Mouse (Mus musculus): ENCODE data around the gene 1700013G24Rik. TPM values are rescaled to one million over a fixed set of nuclear protein-coding genes. Genes with fewer than 3 reads are reported as not detected.
A peak's percentile ranks its signal among the peaks of the same experiment; 100 is the strongest.
"Not testable (repeated sequence)": the region's sequence is repeated elsewhere in the genome, so short reads cannot be mapped to it uniquely, and the experiment has no call there.

Gene 1700013G24Rik
- polyA plus RNA-seq (2015; fragmentation: Nextera tagmentation; extraction: Ambion mirVana): not detected in 2 replicates

GRCm38 (mm10) chr4:137453234-137453767, at the start of gene 1700013G24Rik:
Gene 1700013G24Rik (plus strand): TSS chr4:137453284.
- no peak within 1 kb of the TSS for H3K9ac ChIP-seq
- peaks cover 21% of the 10 kb centered on the region for H3K4me1 ChIP-seq
- no peak for ATAC-seq (ENCODE audit: borderline replicate concordance, extremely low read depth, low FRiP score, low TSS enrichment)
- H3K4me2 ChIP-seq: no peak within 1 kb of the TSS
- H3K36me3 ChIP-seq: no peaks in the 10 kb centered on the region
- H3K27me3 ChIP-seq: no peaks in the 10 kb centered on the region
- no peak within 1 kb of the TSS for H3K27ac ChIP-seq
- H3K9me3 ChIP-seq: no peaks in the 10 kb centered on the region
- no peak within 1 kb of the TSS for H3K4me3 ChIP-seq
- 73% methylated on average over 8 of the region's 8 CpGs for WGBS

- 82% methylated on average over 3 of the region's 3 CpGs for WGBS
- H3K4me2 ChIP-seq: no peak overlapping the region
- H3K4me1 ChIP-seq: no peaks in the 10 kb centered on the region
- no peak overlapping the region for H3K9ac ChIP-seq
- H3K36me3 ChIP-seq: no peaks in the 10 kb centered on the region
- no peak for ATAC-seq (ENCODE audit: borderline replicate concordance, extremely low read depth, low FRiP score, low TSS enrichment)
- H3K27ac ChIP-seq: no peak overlapping the region
- no peaks in the 10 kb centered on the region for H3K9me3 ChIP-seq
- H3K27me3 ChIP-seq: no peaks in the 10 kb centered on the region
- no peak overlapping the region for H3K4me3 ChIP-seq
Observed at GRCm38 (mm10) chr4:137405571-137405970, 47.5 kb upstream of the 1700013G24Rik start.

GRCm38 (mm10) chr4:137409691-137410090, 43.4 kb upstream of the 1700013G24Rik start, which contains the start of gene Cela3a:
Gene Cela3a (minus strand): TSS chr4:137409791.
- no peaks in the 10 kb centered on the region for H3K27me3 ChIP-seq
- no peak within 1 kb of the TSS for H3K4me2 ChIP-seq
- no peak within 1 kb of the TSS for H3K4me3 ChIP-seq
- H3K9me3 ChIP-seq: no peaks in the 10 kb centered on the region
- no peak within 1 kb of the TSS for H3K27ac ChIP-seq
- H3K4me1 ChIP-seq: no peaks in the 10 kb centered on the region
- H3K36me3 ChIP-seq: no peaks in the 10 kb centered on the region
- H3K9ac ChIP-seq: no peak within 1 kb of the TSS
- 80% methylated on average over 5 of the region's 5 CpGs for WGBS
- no peak for ATAC-seq (ENCODE audit: borderline replicate concordance, extremely low read depth, low FRiP score, low TSS enrichment)

- not testable (repeated sequence) for H3K9ac ChIP-seq; ATAC-seq (ENCODE audit: borderline replicate concordance, extremely low read depth, low FRiP score, low TSS enrichment)
Observed at GRCm38 (mm10) chr4:137412185-137412709, 40.8 kb upstream of the 1700013G24Rik start.

GRCm38 (mm10) chr4:137414936-137415335, 38.1 kb upstream of the 1700013G24Rik start:
- ATAC-seq (ENCODE audit: borderline replicate concordance, extremely low read depth, low FRiP score, low TSS enrichment): no peak
- H3K27ac ChIP-seq: no peak overlapping the region
- H3K9me3 ChIP-seq: no peaks in the 10 kb centered on the region
- 69% methylated on average over 1 of the region's 1 CpGs for WGBS
- no peak overlapping the region for H3K9ac ChIP-seq
- no peak overlapping the region for H3K4me2 ChIP-seq
- no peaks in the 10 kb centered on the region for H3K27me3 ChIP-seq
- H3K4me1 ChIP-seq: no peaks in the 10 kb centered on the region
- no peak overlapping the region for H3K4me3 ChIP-seq
- no peaks in the 10 kb centered on the region for H3K36me3 ChIP-seq

More at GRCm38 (mm10) chr4:137412185-137412709, 40.8 kb upstream of the 1700013G24Rik start:
- 56% methylated on average over 7 of the region's 7 CpGs for WGBS
- H3K4me1 ChIP-seq, H3K4me3 ChIP-seq, H3K27me3 ChIP-seq, H3K36me3 ChIP-seq, H3K4me2 ChIP-seq, H3K27ac ChIP-seq, H3K9me3 ChIP-seq: not testable (repeated sequence)

- H3K27ac ChIP-seq: no peak overlapping the region
- no peaks in the 10 kb centered on the region for H3K4me1 ChIP-seq
- WGBS: 62% methylated on average over 11 of the region's 11 CpGs
- H3K9ac ChIP-seq: no peak overlapping the region
- no peak for ATAC-seq (ENCODE audit: borderline replicate concordance, extremely low read depth, low FRiP score, low TSS enrichment)
- H3K4me2 ChIP-seq: no peak overlapping the region
- no peaks in the 10 kb centered on the region for H3K9me3 ChIP-seq
- H3K36me3 ChIP-seq: no peaks in the 10 kb centered on the region
- H3K4me3 ChIP-seq: no peak overlapping the region
- no peaks in the 10 kb centered on the region for H3K27me3 ChIP-seq
Observed at GRCm38 (mm10) chr4:137417712-137418564, 35.1 kb upstream of the 1700013G24Rik start.

- Histone ChIP-seq H3K4me2 (no peak within 1 kb of the TSS), H3K4me1 (no peaks in the 10 kb centered on the region), H3K36me3 (no peaks in the 10 kb centered on the region), H3K4me3 (no peak within 1 kb of the TSS), H3K27ac (no peak within 1 kb of the TSS), H3K9me3 (no peaks in the 10 kb centered on the region), H3K9ac (no peak within 1 kb of the TSS), H3K27me3 (no peaks in the 10 kb centered on the region)
- no peak for ATAC-seq (ENCODE audit: borderline replicate concordance, extremely low read depth, low FRiP score, low TSS enrichment)
- WGBS: 81% methylated on average over 4 of the region's 4 CpGs
Observed at GRCm38 (mm10) chr4:137430502-137430901, 22.6 kb upstream of the 1700013G24Rik start, which contains the start of gene Cela3b. Gene Cela3b (minus strand): TSS chr4:137430540.

- not testable (repeated sequence) for H3K4me2 ChIP-seq; H3K4me3 ChIP-seq; H3K4me1 ChIP-seq; ATAC-seq (ENCODE audit: borderline replicate concordance, extremely low read depth, low FRiP score, low TSS enrichment); H3K27ac ChIP-seq; H3K9ac ChIP-seq; H3K36me3 ChIP-seq; H3K9me3 ChIP-seq; H3K27me3 ChIP-seq
- 52% methylated on average over 10 of the region's 10 CpGs for WGBS
Observed at GRCm38 (mm10) chr4:137432700-137433550, 20.2 kb upstream of the 1700013G24Rik start.

GRCm38 (mm10) chr4:137436979-137437669, 16.0 kb upstream of the 1700013G24Rik start:
- Histone ChIP-seq H3K36me3 (no peaks in the 10 kb centered on the region), H3K4me2 (no peak overlapping the region), H3K27me3 (no peaks in the 10 kb centered on the region), H3K9me3 (no peaks in the 10 kb centered on the region), H3K4me3 (no peak overlapping the region), H3K4me1 (no peaks in the 10 kb centered on the region), H3K27ac (no peak overlapping the region), H3K9ac (no peak overlapping the region)
- no peak for ATAC-seq (ENCODE audit: borderline replicate concordance, extremely low read depth, low FRiP score, low TSS enrichment)
- 85% methylated on average over 8 of the region's 8 CpGs for WGBS

GRCm38 (mm10) chr4:137438842-137439241, 14.2 kb upstream of the 1700013G24Rik start:
- peak; percentile 14; the same call in 1 of the 2 replicates for ATAC-seq (ENCODE audit: borderline replicate concordance, extremely low read depth, low FRiP score, low TSS enrichment)
- Histone ChIP-seq H3K9me3 (no peaks in the 10 kb centered on the region), H3K9ac (no peak overlapping the region), H3K27ac (no peak overlapping the region), H3K4me2 (no peak overlapping the region), H3K4me1 (0 out of 2 replicates have a peak, but pooled peaks cover 2% of the 10 kb centered on the region), H3K4me3 (no peak overlapping the region), H3K27me3 (no peaks in the 10 kb centered on the region), H3K36me3 (no peaks in the 10 kb centered on the region)
- 80% methylated on average over 8 of the region's 8 CpGs for whole genome bisulfite sequencing

GRCm38 (mm10) chr4:137441332-137441731, 11.8 kb upstream of the 1700013G24Rik start:
- Histone ChIP-seq H3K27ac (no peak overlapping the region), H3K36me3 (no peaks in the 10 kb centered on the region), H3K9ac (no peak overlapping the region), H3K4me3 (no peak overlapping the region), H3K9me3 (no peaks in the 10 kb centered on the region), H3K27me3 (no peaks in the 10 kb centered on the region), H3K4me2 (no peak overlapping the region), H3K4me1 (0 out of 2 replicates have a peak, but pooled peaks cover 5% of the 10 kb centered on the region)
- WGBS: 78% methylated on average over 4 of the region's 4 CpGs
- ATAC-seq (ENCODE audit: borderline replicate concordance, extremely low read depth, low FRiP score, low TSS enrichment): no peak

All from lung, embryonic 15.5 days (tissue).